Mouse (Mus musculus) spleen, postnatal 14 days (tissue): ENCODE data around the gene Rbfox1.

Source experiments
- DNase-seq, 2 experiments: peaks; one replicate each; pipeline ENCODE4 v3.0.0; 2021 to 2022; ENCODE audit warnings: low spot score in 2 of 2

Rbfox1 gene

DNA sequence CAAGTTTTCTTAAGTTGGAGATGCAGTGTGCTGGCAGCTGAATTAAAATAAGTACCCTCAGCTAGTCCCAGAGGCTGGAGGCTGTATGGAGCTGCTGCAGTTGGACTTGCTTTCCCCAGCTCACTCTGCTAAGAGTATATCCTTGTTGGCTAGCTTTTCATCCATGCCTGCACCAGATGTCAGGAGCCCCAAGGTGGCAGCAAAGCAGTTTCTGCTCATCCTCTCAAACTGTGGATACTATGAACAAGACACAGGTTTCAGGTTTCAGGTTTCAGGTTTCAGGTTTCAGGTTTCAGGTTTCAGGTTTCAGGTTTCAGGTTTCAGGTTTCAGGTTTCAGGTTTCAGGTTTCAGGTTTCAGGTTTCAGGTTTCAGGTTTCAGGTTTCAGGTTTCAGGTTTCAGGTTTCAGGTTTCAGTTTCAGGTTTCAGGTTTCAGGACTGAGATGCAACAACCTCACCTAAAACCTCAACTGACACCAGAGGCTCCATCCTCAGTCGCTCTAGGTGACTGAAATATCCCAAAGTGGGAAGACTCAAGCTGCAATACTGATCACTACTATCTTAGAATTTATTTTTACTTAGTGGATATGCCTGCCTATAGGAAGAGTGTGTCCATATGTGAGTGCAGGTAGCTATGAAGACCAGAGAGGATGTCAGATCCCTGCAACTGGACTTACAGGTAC is 801.1 kb downstream of the Rbfox1 start:
- DNase-seq: no peak

DNA sequence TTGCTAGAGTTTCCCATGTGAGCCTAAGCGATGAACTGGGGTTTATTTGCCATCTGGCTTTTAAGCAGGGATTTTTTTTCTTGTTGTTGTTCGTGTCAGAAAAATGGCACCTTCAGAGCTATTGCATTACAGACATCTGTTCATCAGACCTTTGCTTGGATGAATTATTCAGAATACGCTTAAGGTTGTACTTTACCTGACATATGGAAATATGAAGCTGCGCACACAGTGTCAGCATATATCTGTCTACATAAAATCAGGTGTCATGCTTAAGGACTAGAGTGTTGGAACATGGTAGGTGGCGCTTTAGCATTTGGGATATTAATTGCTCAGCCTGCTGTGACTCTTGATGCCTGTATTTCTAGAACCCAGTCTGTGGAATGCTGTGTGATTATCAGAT is 819.7 kb downstream of the Rbfox1 start:
- no peak for DNase-seq

DNA sequence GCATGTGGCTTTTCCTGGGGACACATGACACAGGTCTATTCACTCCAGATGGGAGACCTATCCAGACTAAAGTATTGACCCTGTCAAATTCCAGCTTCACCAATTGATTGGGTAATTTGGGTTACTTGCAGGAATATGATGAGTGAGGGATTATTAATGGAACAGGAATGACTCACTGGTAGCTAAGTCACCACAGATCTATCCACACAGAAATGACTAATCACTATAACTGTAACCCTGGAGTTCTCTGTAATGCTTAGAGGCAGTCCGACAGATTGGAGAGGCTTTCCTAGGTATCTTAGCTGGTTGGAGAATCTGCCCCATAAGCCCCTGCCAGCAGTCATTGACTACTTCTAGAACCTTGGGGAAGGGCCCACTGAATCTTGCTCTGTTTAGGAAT is 827.2 kb downstream of the Rbfox1 start:
- DNase-seq: no peak

DNA sequence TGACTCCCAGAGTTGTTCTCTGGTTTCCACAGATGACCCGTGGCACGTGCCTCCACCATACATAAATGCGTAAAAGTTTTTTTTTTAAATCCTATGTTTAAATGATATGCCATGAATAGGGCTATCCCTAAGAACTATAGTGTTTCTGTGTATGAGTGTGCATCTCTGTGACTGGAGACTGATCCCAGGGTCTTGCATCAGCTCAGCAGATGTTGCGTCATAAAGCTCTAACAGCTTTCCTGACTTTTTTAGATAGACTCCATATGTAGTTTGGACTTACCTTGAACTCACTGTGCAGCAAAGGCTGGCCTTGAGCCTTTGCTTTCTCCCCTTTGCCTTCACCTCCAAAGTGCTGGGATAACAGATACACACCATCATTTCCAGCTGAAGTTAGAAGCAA is 830.1 kb downstream of the Rbfox1 start:
- no peak for DNase-seq

- no peak for DNase-seq
Measured at GRCm38 (mm10) chr16:6716214-6716911, 831.2 kb downstream of the Rbfox1 start.

DNA sequence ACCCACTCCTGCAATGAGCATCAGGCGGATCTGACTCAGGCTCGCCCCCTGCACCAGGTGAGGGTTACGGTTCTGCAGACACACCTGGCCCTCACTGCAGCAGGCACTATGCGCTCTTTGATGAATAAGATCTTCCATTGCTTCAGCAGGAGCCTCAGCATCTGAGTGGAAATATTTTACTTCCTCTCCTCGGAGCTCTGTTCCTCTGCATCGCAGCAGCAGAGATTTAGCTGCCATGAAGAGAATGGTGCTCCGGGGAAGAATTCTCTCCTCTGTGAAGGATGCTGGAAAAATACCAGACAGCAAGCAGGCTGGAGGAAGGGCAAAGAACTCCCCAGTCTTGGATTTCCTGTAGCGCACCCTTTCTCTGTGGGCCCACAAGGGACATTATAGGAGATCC is 833.9 kb downstream of the Rbfox1 start:
- DNase-seq: no peak

GRCm38 (mm10) chr16:6732646-6733045 is 847.5 kb downstream of the Rbfox1 start:
- DNase-seq: no peak

- DNase-seq: no peak
Measured at GRCm38 (mm10) chr16:6733427-6733826, 848.3 kb downstream of the Rbfox1 start.

GRCm38 (mm10) chr16:6736566-6736965 is 851.4 kb downstream of the Rbfox1 start:
- no peak for DNase-seq

DNA sequence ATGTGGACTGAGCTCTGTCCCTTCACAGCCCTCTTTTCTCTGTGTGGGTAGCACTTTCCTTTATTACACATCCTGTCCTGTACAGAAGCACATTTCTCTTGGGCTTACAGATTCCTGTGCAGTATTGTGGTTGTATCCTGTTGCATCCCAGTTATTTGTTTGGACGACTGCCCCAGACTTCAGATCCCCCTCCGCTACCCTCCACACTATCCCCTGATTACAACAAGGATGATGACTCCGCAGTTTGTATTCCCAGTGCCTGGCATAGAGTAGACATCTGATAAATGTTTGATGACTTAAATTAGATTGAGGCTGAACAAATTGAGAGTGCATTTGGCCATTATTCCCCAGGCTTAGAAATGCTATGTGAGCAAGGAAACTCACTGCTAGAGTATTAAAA is 851.8 kb downstream of the Rbfox1 start:
- no peak for DNase-seq

GRCm38 (mm10) chr16:6746116-6746515 is 861.0 kb downstream of the Rbfox1 start:
- no peak for DNase-seq

- no peak for DNase-seq
Measured at GRCm38 (mm10) chr16:6750491-6750890, 865.3 kb downstream of the Rbfox1 start.

- no peak for DNase-seq
Measured at GRCm38 (mm10) chr16:6754847-6755246, 869.7 kb downstream of the Rbfox1 start.

DNA sequence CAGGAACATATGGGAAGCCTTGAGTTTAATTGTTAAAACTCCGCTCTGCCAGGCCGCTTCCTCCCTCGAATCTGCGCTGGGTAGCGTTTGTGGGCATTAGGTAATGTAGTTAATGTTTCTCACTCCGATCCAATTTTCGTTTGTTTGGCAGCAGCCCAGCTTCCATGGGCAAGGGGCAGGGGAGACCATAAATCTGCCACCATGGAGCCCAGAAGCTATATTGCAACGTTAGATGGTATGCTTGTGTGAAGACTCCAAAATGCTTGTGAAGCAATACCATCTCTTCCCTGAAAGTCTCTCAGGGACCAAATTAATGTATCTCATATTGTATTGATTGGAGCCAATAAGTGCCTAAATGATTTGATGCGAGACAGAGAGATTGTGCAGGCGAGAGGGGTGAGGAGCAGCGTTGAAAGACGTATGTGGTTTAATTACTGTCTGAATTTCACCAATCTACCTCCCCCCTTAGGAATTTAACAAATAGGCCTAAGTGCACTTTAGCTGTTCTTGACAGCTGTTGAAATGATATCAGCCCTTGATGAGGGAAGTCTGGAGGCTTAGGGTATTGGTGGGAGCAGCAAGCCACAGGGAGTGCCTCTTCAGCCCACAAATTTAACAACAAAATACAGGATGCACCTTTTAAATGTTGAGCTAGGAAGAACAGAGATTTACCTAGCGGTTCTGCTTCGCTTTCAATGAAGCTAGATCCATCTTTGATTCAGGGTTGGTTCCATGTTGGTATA is 884.5 kb downstream of the Rbfox1 start:
- no peak for DNase-seq

DNA sequence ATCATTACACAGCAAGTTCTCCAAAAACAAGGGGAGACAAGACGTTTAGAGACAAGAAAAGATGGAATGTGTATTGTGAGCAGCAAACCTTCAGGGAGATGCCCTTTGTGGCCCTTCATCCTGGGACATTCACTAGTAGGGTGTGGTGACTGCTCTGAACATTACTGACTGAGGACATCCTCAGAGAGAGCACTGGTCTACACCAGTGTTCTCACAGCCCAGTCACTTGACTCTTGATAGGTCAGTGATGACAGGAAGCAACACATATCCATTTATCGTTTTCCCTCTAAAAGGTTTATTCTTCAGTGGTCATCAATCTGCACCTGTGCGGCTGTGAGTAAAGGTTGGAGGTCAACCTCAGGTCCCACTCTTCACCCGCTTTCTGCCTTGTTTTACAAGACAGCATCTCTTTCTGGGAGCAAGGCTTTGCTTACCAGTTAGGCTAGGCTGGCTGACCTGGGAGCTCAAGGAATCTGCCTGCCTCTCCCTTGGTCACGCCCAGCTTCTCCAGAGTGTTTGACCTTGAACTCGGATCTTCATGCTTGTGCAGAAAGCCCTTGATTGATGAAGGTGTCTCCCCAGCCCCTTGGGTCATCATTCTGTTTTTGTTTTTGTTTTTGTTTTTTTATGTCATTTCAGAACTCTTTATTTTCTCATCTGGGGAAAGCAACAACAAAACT is 892.5 kb downstream of the Rbfox1 start:
- no peak for DNase-seq

- no peak for DNase-seq
Measured at GRCm38 (mm10) chr16:6784144-6784543, 899.0 kb downstream of the Rbfox1 start.

GRCm38 (mm10) chr16:6785026-6785425 is 899.9 kb downstream of the Rbfox1 start:
- no peak for DNase-seq

DNA sequence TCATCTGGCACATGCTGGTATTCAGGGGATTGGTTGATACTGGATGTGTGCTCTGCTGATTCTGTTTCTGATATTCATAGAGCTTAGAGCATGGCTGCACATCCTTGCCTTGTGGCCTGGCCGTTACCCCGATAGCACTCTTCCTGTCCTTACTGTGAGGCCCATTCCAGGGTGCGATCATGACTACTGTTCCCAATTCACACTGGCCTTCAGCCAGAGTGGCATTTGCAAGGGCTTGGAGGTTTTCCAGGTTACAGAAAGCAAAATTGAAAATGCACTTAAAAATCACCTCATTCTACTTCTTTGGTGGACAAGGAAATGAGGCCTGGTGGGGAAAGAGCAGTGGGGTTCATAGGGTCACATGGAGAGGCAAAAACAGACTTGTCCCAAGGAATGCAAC is 906.1 kb downstream of the Rbfox1 start:
- DNase-seq: no peak

DNA sequence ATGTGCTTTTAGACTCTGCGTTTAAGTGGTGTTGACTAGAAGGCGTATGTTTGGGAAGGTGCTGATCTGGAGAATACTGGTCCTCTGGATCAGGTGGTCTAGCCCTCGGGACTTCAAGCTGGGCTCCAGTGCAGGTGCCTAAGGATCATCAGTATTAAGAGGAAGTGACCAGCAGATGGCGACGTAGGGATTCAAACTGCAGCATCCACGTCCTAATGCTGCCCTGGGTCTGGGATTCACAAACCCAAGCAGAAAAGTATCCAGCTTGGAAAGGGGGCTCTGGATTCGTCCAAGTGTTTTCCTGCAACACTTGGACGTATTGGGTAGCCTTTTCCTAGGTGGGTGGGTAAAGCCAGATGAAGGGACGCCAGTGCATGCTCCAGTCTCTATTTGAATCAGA is 906.5 kb downstream of the Rbfox1 start:
- DNase-seq: no peak

DNA sequence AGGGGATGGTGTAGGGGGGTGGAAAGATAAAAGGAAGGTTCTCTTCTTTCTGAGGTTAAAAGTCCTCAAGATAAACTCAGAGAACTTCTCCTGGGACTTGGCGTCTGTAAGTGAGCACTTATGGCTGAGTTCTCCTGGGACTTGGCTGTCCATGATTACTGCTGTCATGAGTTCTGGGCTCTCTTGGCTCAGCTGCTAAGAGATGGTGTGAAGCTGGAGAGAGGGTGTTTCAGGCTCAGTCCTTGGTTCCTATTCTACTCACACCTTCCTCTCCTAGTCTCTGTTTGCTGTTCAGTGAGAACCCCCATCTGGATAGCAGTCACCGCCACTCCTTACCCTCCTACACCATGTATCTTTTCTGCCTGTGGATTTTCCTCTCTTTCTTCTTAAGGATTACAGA is 921.1 kb downstream of the Rbfox1 start:
- DNase-seq: no peak

GRCm38 (mm10) chr16:6807835-6808234 is 922.7 kb downstream of the Rbfox1 start:
- DNase-seq: no peak

DNA sequence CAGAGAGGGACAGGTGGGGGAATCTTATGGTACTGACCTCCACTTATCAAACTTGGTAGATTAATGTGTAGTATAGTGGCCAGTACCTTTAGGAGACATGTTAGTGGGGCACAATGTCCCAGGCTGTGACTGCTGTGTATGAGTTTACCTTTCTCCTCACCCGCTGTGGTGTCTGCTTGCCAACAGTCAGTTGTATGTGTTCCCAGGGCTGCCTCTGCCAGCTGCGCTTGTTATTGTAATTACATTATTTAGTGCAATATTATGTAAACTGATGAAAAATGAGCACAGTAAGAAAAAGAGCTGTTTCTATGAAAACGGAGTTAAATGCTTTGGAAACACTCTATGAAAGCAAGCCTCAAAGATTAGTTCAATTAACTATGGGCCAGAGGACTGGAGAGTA is 928.7 kb downstream of the Rbfox1 start:
- DNase-seq: no peak
